Mouse (Mus musculus) kidney, embryonic 15.5 days (tissue): ENCODE results near the gene Tdp2. TPM values are rescaled to one million over a fixed set of nuclear protein-coding genes. Genes with fewer than 3 reads are reported as not detected.

Experiments used
- ATAC-seq: fragments of 200-750 bp; cut with Nextera tagmentation; replicated peaks from 2 replicates; pipeline ENCODE4 v1.8.0; 2017; ENCODE audit warnings: moderate TSS enrichment; ENCODE audit not compliant: low FRiP score
- H3K27ac ChIP-seq: fragments of 300-500 bp; sonication (generic); 2 replicates; pipeline ENCODE4 v1.5.1; 2015; ENCODE audit warnings: mild to moderate bottlenecking, inconsistent platforms
- H3K27me3 ChIP-seq: fragments of 300-500 bp; sonication (generic); 2 replicates; pipeline ENCODE4 v1.6.1; 2015; ENCODE audit warnings: inconsistent platforms
- H3K36me3 ChIP-seq: fragments of 300-500 bp; sonication (generic); 2 replicates; pipeline ENCODE4 v1.6.1; 2015; ENCODE audit warnings: inconsistent platforms
- H3K4me1 ChIP-seq: fragments of 300-500 bp; sonication (generic); 2 replicates; pipeline ENCODE4 v1.6.1; 2015; ENCODE audit warnings: inconsistent platforms
- H3K4me2 ChIP-seq: fragments of 300-500 bp; sonication (generic); 2 replicates; pipeline ENCODE4 v1.6.1; 2015; ENCODE audit warnings: moderate library complexity, mild to moderate bottlenecking, inconsistent platforms
- H3K4me3 ChIP-seq: fragments of 300-500 bp; sonication (generic); replicated peaks from 2 replicates; pipeline ENCODE4 v1.5.1; 2015; ENCODE audit warnings: mild to moderate bottlenecking, inconsistent platforms
- H3K9ac ChIP-seq: fragments of 300-500 bp; sonication (generic); 2 replicates; pipeline ENCODE4 v1.6.1; 2015; ENCODE audit warnings: mild to moderate bottlenecking, inconsistent platforms
- H3K9me3 ChIP-seq: fragments of 300-500 bp; sonication (generic); replicated peaks from 2 replicates; pipeline ENCODE4 v1.6.1; 2016; ENCODE audit warnings: inconsistent platforms
- WGBS: fragments of 180-500 bp; shearing (Covaris S2); methylation state at CpG from one replicate; pipeline ENCODE4 v1.1.7; 2015; ENCODE audit warnings: mixed read lengths; 5-methylcytosine and 5-hydroxymethylcytosine counted together
- polyA plus RNA-seq: library from polyadenylated mRNA; unstranded; fragments of >200 nt; fragmentation: Nextera tagmentation; extraction: Ambion mirVana; gene quantifications from 2 replicates; pipeline ENCODE4 v1.2.1, GENCODE M21; 2015

The Tdp2 gene
- polyA plus RNA-seq, 1 experiment from 2014 or later, result 65.5 TPM

DNA sequence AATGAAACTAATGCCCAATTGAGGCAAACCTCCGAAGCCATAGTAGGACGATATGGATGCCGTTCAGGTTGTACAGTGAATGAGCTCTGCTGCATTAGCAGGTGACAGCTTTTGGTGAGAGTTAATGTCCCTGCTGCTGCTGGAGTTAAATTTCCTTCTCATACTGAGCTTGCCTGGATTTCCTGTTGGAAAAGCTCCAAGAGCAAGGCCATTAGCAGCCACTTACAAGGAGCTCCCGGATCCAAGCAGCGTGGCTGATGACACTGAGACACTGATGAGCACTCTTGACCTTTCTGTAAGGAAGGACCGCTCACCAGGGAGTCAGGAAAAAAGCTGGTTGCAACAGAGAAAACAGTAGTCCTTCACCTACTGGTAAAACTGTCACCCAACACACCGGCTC lies 30.5 kb downstream of the Tdp2 start:
- Histone ChIP-seq H3K9me3 (no peaks in the 10 kb centered on the region), H3K27me3 (no peaks in the 10 kb centered on the region), H3K9ac (no peak overlapping the region), H3K4me2 (no peak overlapping the region), H3K36me3 (no peaks in the 10 kb centered on the region), H3K4me3 (no peak overlapping the region), H3K4me1 (peaks cover 15% of the 10 kb centered on the region), H3K27ac (no peak overlapping the region)
- 40% methylated on average over 7 of the region's 7 CpGs for WGBS
- ATAC-seq, result no peak

DNA sequence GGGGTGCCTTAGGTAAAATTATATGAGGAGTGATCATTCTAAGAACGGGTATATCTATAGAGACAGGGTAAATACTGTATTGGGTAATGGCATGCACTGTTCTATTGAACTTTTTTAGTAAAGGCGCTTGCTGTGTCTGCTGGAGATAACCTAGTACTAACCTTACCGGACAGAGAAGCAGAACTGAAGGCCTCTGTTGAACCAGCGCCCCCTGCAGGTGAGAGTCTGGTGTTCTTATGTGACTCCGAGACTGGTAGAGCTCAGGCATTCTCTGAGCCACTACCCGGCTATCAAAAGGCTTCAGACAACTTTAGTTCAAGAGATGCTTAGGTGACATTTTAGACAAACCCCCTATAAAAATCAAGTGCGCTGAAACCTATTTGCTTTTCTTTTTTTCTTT lies 31.0 kb downstream of the Tdp2 start:
- Histone ChIP-seq H3K36me3 (no peaks in the 10 kb centered on the region), H3K4me3 (no peak overlapping the region), H3K9ac (no peak overlapping the region), H3K4me1 (peaks cover 18% of the 10 kb centered on the region), H3K27me3 (no peaks in the 10 kb centered on the region), H3K9me3 (no peaks in the 10 kb centered on the region), H3K27ac (no peak overlapping the region), H3K4me2 (no peak overlapping the region)
- ATAC-seq, result no peak
- WGBS, result 68% methylated on average over 7 of the region's 7 CpGs

DNA sequence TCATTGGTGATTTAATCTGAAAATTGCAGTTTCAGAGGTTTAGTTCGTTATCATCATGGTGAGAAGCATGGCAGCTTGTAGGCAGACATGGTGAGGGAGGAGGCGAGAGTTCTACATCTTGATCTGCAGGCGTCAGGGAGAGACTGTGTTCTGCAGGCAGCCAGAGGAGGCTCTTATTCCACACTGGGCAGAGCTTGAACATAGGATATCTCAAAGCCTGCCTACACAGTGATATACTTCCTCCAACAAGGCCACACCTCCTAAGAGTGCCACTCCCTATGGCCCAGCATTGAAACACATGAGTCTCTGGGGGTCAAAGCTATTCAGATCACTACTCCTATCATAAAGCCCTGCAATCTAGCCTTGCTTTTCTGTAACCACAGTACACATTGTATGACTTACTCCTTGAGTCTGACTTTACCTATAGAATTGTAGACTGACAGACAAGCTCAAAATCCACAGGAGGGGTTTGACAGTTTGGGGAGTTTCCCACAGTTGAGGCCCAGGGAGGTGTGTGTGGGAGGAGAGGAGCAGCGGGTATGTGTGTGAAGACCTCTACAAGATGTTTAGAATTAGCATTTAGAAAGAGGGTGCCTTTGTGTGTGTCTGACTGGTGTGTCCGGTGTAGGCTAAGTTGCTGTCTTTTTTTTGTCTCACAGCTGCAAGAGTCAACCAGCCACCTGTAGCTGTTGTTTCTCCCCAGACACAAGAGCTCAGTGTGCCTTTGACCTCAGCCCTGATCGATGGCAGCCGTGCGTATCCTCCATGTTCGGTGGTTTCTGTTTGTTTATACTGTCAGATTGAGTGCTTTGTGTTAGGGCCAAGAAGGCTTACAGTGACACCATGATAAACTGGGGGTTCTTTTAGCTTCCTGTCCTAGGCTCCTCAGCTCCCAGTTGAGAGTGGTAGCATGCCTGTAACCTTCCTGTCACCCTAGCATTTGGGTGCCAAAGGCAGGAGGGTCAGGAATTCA lies 35.2 kb downstream of the Tdp2 start:
- no peak overlapping the region for H3K4me2 ChIP-seq
- no peak overlapping the region for H3K4me3 ChIP-seq
- peaks cover 18% of the 10 kb centered on the region for H3K4me1 ChIP-seq
- no peaks in the 10 kb centered on the region for H3K27me3 ChIP-seq
- H3K9ac ChIP-seq, result no peak overlapping the region
- H3K9me3 ChIP-seq, result no peaks in the 10 kb centered on the region
- H3K27ac ChIP-seq, result peak overlapping the region; percentile 54
- peak; percentile 86 for ATAC-seq
- 43% methylated on average over 9 of the region's 9 CpGs for WGBS
- no peaks in the 10 kb centered on the region for H3K36me3 ChIP-seq

DNA sequence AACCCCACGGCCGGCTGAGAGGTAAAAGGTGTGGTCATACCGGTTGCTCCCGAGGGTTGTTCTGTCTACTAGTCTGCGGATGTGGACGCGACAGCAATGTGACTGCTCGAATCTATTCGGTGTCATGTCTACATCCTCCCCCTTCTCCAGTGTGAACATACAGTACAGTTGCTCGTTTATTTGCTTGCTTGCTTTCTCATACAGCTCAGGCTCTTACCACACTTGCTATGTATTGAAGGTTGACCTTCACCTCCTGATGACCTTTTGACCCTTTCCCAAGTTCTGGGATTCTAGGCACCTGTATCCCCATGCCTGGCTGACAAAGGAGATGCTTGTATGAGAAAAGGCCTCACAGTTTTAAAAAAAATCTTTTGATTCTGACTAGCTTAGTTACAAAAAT lies 36.3 kb downstream of the Tdp2 start:
- Histone ChIP-seq H3K27me3 (no peaks in the 10 kb centered on the region), H3K9me3 (no peaks in the 10 kb centered on the region), H3K4me1 (peaks cover 13% of the 10 kb centered on the region), H3K36me3 (no peaks in the 10 kb centered on the region), H3K27ac (0 out of 2 replicates have a peak overlapping the region, but pooled peaks have one; percentile 54), H3K4me3 (no peak overlapping the region), H3K9ac (no peak overlapping the region), H3K4me2 (no peak overlapping the region)
- 81% methylated on average over 10 of the region's 10 CpGs for WGBS
- ATAC-seq, result 0 out of 2 replicates have a peak, but pooled peaks have one; percentile 19

DNA sequence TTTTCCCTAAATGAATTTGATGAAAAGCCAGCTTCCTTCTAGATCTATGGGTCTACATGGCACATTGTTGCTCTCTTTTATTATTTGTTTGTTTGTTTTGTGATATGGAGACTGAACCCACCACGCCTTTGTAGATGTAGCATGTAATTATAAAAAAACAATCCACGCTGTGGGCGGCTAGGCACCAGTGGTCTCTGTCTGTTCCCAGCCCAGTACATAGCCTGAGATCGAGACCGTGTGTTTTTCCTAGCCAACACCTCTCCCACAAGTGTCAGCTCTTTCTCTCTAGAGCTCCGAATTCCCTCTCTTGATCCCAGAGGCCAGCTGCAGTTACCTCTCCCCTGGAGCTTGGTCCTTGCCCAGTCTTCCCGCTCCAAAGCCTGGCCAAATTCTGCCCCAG lies 36.8 kb downstream of the Tdp2 start:
- Histone ChIP-seq H3K4me2 (no peak overlapping the region), H3K9me3 (no peaks in the 10 kb centered on the region), H3K4me1 (peaks cover 13% of the 10 kb centered on the region), H3K27me3 (no peaks in the 10 kb centered on the region), H3K4me3 (no peak overlapping the region), H3K27ac (peak overlapping the region; percentile 38), H3K36me3 (no peaks in the 10 kb centered on the region), H3K9ac (no peak overlapping the region)
- 61% methylated on average over 7 of the region's 7 CpGs for WGBS
- ATAC-seq, result peak; percentile 49

DNA sequence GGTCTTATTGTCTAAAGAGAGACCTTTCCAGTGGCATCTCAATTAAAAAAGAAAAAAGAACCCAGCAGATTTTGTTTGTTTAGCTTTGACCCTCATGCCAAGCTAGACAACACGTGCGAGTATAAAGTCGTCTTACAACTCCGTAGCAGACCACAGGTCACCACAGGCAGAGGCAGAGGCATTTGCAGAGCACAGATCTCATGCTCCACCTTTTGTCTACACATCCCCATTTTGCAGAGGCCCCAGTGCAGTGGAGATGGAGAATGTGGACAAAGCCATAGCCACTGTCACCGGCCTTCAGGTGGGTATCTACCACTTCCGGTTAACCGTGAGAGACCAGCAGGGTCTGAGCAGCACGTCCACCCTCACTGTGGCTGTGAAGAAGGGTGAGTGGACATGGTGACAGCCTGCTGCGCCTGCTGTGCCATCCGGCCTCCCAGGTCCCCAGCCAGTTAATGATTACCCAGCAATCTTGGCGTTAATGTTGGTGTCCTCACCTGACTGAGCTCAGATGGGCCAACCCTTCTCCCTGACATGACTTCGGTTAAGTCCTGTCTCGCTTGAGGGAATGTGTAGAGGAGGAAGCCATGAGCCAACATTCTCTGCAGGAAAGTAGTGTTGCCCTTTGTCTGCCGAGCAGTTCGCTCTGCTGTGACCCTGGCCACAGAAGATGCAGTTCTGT lies 48.0 kb downstream of the Tdp2 start:
- Histone ChIP-seq H3K36me3 (no peaks in the 10 kb centered on the region), H3K27me3 (no peaks in the 10 kb centered on the region), H3K9me3 (no peaks in the 10 kb centered on the region), H3K4me3 (no peak overlapping the region), H3K4me2 (no peak overlapping the region), H3K9ac (no peak overlapping the region), H3K4me1 (peaks cover 12% of the 10 kb centered on the region), H3K27ac (peak overlapping the region; percentile 74)
- ATAC-seq, result peak; percentile 91
- WGBS, result 64% methylated on average over 15 of the region's 15 CpGs

DNA sequence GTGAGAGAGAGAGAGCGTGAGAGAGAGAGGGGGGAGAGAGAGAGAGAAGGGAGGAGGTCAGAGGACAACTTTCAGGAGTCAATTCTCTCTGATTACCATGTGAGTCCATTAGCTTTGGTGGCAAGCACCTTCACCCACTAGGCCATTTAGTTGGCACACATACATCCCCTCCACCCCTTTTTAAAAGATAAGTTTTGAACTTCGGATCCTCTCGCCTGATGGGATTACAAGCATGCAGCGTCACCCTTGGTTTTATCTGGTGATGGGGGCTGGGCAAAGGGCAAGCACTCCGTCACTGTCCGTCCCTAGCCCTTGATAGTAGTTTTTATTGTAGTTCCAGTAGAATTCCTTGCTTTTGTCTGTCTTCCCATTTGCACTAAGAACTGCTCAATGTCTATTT lies 48.7 kb downstream of the Tdp2 start:
- 71% methylated on average over 6 of the region's 6 CpGs for WGBS
- Histone ChIP-seq H3K4me3 (no peak overlapping the region), H3K36me3 (no peaks in the 10 kb centered on the region), H3K27me3 (no peaks in the 10 kb centered on the region), H3K9me3 (no peaks in the 10 kb centered on the region), H3K9ac (no peak overlapping the region), H3K4me2 (no peak overlapping the region), H3K4me1 (peaks cover 12% of the 10 kb centered on the region), H3K27ac (peak overlapping the region; percentile 74)
- ATAC-seq, result 0 out of 2 replicates have a peak, but pooled peaks have one; percentile 15

DNA sequence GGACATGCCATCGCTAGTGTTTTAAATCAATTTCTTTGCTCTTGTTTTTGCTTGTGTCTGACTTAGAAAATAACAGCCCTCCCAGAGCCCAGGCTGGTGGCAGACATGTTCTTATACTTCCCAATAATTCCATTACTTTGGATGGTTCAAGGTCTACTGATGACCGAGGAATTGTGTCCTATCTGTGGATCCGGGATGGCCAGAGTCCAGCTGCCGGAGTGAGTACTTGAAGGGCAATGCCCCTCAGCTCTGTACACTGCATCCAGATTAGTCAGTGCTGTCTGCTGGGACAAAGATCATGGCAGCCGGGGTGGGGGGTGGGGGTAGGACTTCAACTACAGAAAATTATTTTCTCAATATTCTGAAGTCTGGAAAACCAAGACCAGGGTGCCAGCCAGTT lies 49.2 kb downstream of the Tdp2 start:
- no peaks in the 10 kb centered on the region for H3K27me3 ChIP-seq
- no peak overlapping the region for H3K9ac ChIP-seq
- no peaks in the 10 kb centered on the region for H3K36me3 ChIP-seq
- no peak overlapping the region for H3K4me3 ChIP-seq
- 82% methylated on average over 5 of the region's 5 CpGs for WGBS
- peaks cover 12% of the 10 kb centered on the region for H3K4me1 ChIP-seq
- ATAC-seq, result no peak
- no peaks in the 10 kb centered on the region for H3K9me3 ChIP-seq
- H3K27ac ChIP-seq, result peak overlapping the region; percentile 74
- no peak overlapping the region for H3K4me2 ChIP-seq

DNA sequence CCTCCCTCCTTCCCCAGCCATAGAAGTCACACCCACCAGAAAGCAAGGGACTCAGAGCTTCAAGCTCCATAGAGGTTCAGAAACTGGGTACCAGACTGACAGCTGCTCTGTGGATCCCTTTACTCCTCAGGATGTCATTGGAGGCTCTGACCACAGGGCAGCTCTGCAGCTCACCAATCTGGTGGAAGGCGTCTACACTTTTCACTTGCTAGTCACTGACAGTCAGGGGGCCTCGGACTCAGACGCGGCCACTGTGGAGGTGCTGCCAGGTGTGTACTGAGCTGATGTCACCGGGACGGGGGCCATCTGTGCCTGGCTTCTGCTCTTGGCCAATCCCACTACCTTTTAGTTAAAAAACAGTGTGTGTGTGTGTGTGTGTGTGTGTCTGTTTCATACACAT lies 50.9 kb downstream of the Tdp2 start:
- Histone ChIP-seq H3K4me1 (peaks cover 12% of the 10 kb centered on the region), H3K4me2 (no peak overlapping the region), H3K27ac (no peak overlapping the region), H3K9ac (no peak overlapping the region), H3K36me3 (no peaks in the 10 kb centered on the region), H3K9me3 (no peaks in the 10 kb centered on the region), H3K27me3 (no peaks in the 10 kb centered on the region), H3K4me3 (no peak overlapping the region)
- ATAC-seq, result no peak
- 95% methylated on average over 6 of the region's 6 CpGs for WGBS

DNA sequence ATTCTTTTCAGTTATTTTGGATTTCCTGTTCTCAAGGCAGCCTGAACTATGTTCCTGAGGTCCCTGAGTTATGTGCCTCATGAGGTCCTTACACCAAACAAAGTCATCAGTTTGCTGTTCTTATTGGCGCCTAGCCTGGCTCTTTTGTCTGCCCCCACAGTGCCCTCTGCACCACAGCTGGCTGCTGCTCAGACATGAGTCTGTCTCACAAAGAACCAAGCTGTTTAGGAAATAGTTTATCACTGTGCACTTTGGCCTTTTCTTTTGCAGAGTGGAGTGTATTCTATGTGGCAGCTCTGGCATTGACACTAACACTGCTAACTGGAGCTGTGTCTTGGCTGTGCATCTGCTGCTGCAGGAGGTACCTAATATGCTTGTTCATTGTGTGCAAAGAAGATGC lies 58.1 kb downstream of the Tdp2 start:
- no peak overlapping the region for H3K4me3 ChIP-seq
- 30% methylated on average over 1 of the region's 1 CpGs for WGBS
- H3K4me1 ChIP-seq, result no peaks in the 10 kb centered on the region
- no peak overlapping the region for H3K4me2 ChIP-seq
- no peaks in the 10 kb centered on the region for H3K36me3 ChIP-seq
- no peaks in the 10 kb centered on the region for H3K9me3 ChIP-seq
- no peak overlapping the region for H3K9ac ChIP-seq
- no peak overlapping the region for H3K27ac ChIP-seq
- no peaks in the 10 kb centered on the region for H3K27me3 ChIP-seq
- ATAC-seq, result peak; percentile 22; the same call in 1 of the 2 replicates
